Mouse (Mus musculus) thymus, adult 2 months (tissue): ENCODE results near the gene Zfpm1.

ENCODE experiments used
- CTCF ChIP-seq: fragments of 200-500 bp; IDR thresholded peaks from 2 replicates; pipeline ENCODE4 v1.5.1; 2012; ENCODE audit warnings: mild to moderate bottlenecking, control low read depth, low read length, moderate library complexity, borderline replicate concordance; ENCODE audit not compliant: control insufficient read depth, poor library complexity, insufficient read depth; ENCODE audit errors: extremely low read depth
- POLR2A ChIP-seq: fragments of 200-500 bp; IDR thresholded peaks from 2 replicates; pipeline ENCODE4 v1.6.1; 2012; ENCODE audit warnings: mild to moderate bottlenecking, low read length, control low read depth, moderate library complexity; ENCODE audit not compliant: control insufficient read depth, poor library complexity, insufficient read depth; ENCODE audit errors: extremely low read depth

- TF ChIP-seq CTCF: no peak
- no peak for TF ChIP-seq POLR2A
Observed at GRCm38 (mm10) chr8:122336251-122336910, 54.4 kb downstream of the Zfpm1 start.
